Mouse (Mus musculus): ENCODE measurements around the gene Tnk2.
"Not testable (repeated sequence)": the region's sequence is repeated elsewhere in the genome, so short reads cannot be mapped to it uniquely, and the experiment has no call there.

Gene Tnk2

DNA sequence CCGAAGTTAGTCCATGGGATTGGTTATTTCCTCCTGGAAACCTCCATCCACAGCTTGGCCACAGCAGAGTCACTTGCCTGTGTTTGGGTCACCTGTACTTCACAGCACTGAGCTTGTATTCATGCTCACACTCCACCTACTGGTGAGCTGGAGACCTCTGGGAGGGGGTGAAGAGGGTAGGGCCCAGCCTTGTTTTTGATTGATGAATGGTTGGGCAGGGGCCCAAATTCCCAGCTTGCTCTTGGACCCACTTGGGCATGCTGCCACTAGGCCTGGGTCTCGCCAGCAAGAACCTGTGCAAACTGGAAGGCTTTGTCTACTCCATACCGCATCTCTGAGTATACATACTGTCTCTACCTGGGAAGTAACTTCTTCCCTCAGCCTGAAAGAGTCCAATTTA, 8.4 kb upstream of the Tnk2 start:
- ATAC-seq (ENCODE audit: low TSS enrichment): no peak

DNA sequence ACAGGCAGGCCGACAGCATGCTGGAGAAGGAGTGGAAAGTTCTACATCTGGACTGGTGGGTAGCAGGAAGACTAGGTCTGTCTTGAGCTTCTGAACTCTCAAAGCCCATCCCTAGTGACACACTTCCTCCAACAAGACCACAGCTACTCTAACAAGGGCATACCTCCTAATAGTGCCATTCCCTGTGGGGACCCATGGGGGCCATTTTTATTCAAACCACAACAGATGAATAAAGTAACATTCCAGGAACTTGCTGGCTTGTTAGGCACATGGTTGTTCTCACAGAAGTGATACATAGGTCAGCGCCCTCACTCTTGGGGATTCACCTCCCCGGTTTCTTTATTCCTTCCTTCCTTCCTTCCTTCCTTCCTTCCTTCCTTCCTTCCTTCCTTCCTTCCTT, 7.3 kb upstream of the Tnk2 start:
- no peak for ATAC-seq (ENCODE audit: low TSS enrichment)

DNA sequence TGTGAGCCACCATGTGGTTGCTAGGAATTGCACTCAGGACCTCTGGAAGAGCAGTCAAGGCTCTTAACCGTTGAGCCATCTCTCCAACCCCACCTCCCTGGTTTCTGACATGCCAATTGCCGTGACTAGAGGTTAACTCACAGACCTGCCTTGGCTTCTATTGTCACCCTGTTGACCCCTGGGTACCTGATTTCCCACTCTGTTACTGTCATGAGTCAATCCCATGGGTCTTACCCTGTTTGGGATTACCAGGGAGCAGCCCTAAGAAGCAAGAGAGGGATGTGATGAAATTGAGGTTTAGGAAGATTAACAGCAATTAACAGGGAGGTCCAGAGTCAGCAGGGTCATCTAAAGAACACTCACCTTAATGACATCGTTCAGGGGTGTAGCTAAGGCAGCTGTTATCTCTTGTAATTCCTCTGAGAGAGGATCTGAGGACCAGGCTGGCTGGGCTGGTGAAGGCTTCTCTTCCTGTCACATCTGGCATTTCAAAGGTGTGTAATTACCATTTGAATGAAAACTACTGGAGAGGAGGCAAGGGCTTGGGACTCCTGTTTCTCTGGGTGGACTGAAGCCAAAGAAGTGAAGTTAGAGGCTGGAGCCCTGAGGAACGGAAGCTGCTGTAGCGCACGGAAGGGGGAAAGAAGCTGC, 6.7 kb upstream of the Tnk2 start:
- ATAC-seq (ENCODE audit: low TSS enrichment): no peak

DNA sequence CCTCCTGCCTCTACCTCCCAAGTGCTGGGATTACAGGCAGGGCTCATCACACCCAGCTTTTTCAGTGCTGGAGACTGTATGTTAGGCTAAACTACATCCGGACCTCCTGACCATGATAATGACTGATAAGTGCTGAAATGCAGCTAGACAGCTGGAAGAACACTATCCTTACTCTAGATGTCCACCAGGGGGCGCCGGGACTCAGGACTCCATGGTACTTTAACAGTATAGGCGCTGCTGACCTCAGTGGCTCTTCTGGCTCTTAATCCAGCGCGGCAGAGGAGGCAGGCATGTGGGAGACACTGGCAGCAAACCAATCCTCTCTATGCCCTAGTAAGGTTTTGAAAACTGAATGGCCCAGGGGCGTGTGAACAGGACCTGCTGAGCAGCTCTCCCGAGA, 5.2 kb upstream of the Tnk2 start:
- ATAC-seq (ENCODE audit: low TSS enrichment): peak; percentile 77; the same call in 1 of the 2 replicates

DNA sequence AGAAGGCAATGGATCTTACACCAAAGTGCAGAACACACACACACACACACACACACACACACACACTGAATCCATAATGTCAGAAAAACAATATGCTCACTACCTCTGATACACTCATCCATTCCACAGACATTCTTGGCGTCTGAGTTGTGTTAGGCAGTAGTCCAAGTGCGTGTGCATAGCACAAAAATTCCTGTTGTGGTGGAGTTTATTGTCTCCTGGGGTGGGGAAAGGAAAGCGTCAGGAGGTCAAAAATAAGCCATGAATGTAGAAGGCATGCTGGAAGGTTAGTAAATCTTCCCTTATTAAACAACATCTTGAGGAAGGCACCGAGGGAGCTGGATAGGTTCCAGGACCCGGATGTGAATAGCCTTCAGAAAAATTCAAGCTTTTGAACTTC, 3.6 kb upstream of the Tnk2 start:
- no peak for ATAC-seq (ENCODE audit: low TSS enrichment)

DNA sequence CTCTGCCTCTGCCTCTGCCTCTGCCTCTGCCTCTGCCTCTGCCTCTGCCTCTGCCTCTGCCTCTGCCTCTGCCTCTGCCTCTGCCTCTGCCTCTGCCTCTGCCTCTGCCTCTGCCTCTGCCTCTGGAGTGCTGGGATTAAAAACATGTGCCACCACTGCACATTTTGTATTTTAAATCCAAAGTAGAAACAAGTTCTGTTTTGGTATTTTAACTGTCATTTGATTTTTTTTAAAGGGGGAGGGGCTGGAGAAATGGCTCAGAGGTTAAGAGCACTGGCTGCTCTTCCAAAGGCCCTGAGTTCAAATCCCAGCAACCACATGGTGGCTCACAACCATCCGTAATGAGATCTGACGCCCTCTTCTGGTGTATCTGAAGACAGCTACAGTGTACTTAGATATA, 3.0 kb upstream of the Tnk2 start:
- not testable (repeated sequence) for ATAC-seq (ENCODE audit: low TSS enrichment)

DNA sequence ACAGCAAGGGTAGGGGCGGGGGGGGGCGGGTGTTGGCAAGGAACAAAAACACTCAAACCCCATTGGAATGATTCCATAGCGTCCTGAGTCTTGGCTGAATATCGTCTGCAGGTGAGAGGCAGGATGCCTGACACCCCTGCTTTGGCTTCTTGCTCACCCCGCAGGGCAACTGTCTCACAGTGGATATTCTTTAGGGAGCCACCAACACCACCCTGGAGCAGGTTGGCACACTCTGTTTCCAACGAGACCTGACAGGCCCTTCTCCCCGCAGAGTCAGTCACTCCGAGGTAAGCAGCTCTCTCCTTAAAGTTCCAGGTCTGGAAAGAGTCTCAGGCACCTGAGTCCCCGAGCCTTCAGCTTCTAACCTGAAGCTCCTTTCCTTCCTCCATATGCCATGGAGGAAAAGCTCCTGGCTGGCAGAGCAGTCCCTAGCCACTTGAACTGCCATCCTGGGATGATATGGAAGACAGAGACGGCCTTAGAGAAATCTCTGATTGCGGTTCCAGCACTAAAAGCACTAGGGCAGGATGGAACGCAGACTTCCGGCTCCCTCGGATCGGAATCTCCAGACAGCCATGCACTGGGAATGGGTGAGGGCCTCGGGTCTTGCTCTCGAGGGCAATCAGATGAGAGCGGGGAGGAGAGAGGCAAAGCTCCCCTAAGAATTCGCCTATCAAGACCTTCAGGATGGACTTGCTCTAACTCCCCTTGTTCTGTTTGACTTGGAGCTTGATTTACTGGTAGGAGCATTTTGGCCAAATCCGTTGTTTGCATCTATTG, 2.0 kb upstream of the Tnk2 start:
- ATAC-seq (ENCODE audit: low TSS enrichment): no peak

DNA sequence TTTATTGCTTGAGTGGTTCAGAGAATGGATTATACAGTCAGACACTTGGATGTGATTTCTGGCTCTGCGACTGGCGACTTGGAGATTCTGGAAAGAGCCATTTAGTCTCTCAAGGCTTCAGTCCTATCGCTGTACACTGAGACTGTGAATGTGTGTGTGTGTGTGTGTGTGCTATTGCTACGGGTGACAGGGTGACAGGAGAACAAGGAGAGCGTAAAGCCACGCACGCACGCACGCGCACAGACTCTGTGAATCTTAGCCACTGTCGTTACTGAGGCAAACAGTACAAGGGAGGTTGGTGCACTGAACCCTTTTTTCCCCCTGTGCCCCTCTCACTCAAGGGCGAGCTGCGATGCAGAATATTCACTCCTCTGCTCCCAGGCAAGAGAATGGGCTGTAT, 1.4 kb upstream of the Tnk2 start:
- ATAC-seq (ENCODE audit: low TSS enrichment): no peak

DNA sequence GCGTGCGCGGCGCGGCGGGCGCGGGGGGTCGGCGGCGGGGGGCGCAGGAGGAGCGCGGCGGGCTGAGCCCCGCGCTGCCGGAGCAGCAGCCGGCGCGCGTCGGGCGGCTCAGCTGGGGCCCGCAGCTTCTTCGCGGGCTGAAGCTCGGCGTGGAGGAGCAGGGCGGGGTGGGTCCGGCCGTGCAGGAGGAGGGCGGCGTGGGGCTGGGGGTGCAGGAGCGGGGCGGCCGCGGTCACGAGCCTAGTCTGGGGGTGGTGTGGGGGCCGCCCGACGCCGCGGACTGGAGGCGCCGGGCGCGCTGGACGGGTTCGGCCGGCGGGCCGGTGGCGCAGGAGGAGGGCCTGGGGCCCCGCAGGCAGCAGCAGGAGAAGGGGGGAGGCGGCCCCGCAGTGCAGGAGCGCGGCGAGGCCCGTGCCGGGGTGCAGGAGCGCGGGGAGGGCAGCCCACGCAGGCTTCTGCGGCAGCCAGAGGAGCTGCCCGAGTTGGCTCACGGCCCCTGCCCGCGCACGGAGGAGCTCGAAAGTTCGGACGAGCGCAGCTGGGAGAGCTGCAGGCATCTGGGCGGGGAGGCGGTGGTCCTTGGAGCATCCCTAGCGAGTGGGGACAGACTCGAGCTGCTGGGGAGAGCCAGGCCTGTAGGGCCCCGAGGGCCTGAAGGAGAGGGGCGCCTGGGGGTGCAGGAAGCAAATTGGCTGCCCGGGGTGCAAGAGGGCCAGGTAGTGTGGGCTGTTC, 561 bp downstream of the Tnk2 start:
- peak; percentile 56 for ATAC-seq (ENCODE audit: low TSS enrichment)

DNA sequence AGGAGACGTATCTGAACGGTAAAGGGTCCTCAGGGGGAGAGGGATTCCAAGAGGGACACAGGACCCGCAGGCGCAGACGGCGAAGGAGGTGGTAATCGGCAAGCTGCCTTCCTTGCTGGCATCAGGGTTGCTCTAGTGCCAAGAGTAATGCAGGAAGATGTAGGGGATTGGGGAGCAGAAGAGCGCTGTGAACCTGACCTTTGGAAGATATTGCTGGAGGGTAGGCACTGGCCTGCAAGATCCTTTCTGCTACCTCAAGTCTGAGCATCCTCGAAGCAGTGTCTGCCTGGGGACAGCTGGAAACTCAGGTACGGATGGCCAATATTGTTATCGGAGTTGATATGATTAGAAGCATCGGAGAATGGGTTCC, 1.1 kb downstream of the Tnk2 start:
- peak; percentile 7; the same call in 1 of the 2 replicates for ATAC-seq (ENCODE audit: low TSS enrichment)

DNA sequence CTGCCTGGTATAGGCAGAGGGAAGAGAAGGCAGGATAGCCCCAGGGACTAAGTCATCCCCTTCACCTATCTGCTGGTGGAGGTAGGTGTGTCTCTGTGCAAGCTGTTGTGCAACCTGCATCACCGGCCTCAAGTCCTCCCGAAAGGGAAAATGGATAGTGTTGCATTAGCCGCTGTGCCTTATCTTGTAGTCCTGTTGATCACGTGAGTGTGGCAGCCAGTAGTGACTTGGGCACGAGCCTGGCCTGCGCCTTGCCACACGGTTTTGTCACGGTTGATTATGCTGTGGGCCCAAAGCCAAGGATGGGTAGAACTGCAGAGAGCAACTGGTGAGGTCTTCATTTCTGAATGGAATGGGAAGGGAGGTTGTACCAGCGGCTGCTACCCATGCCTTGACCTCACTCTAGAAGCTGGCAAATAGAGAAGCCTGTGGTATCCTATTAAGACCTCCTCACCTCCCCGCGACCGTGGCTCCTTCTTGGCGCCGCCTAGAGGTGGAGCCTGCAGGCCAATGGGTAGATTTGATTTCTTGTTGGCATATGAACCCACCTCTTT, 1.8 kb downstream of the Tnk2 start:
- peak; percentile 17; the same call in 1 of the 2 replicates for ATAC-seq (ENCODE audit: low TSS enrichment)

DNA sequence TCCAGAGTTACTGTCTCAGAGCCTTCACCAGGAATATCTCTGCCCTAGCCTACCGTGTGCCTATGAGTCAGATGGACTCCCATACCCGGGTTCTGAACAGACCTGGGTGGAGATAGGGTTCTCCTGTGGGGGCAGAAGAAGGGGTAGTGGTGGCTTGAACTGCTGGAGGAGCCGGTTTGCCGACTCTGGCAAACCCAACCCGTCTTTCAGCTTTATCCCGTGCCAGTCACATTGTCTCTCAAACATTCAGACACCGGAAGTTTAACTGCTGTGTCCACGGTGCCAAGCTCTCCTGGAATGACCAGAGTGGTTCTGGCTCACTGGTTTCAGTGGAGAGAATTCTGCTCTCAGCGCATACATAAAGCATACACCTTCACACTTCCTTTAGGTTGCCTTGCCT, 2.3 kb downstream of the Tnk2 start:
- 0 out of 2 replicates have a peak, but pooled peaks have one; percentile 2 for ATAC-seq (ENCODE audit: low TSS enrichment)

DNA sequence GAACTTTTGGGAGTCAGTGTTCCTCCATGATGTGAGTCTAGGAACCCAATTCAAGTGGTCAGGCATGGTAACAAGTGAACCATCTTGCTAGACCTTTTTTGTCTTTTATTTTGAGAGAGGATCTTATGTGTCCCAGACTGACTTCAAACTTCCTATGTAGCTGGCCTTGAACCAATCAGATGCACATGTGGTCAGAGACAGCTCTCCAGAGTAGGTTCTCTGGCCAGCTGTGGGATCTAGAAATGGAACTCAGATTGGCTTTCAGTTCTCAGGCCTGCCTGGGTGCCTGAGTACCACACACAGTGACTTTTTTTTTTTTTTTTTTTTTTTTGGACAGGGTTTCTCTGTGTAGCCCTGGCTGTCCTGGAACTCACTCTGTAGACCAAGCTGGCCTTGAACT, 4.0 kb downstream of the Tnk2 start:
- ATAC-seq (ENCODE audit: low TSS enrichment): no peak

DNA sequence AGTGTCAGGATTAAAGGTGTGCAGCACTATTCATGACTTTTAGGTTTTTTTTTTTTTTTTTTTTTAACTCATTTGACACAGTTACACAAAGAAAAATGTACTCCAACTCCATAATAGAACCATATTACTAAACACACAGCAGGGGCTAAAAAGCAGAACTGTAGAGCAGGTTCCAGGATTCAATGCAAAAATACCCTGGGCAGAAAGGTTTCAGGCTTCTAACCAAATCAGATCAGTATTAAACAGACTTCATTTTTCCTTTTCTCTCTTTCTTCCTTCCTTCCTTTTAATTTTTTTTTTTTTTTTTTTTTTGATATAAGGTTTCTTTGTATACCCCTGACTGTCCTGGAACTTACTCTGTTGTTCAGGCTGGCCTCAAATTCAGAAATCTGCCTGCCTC, 6.8 kb downstream of the Tnk2 start:
- ATAC-seq (ENCODE audit: low TSS enrichment): no peak

DNA sequence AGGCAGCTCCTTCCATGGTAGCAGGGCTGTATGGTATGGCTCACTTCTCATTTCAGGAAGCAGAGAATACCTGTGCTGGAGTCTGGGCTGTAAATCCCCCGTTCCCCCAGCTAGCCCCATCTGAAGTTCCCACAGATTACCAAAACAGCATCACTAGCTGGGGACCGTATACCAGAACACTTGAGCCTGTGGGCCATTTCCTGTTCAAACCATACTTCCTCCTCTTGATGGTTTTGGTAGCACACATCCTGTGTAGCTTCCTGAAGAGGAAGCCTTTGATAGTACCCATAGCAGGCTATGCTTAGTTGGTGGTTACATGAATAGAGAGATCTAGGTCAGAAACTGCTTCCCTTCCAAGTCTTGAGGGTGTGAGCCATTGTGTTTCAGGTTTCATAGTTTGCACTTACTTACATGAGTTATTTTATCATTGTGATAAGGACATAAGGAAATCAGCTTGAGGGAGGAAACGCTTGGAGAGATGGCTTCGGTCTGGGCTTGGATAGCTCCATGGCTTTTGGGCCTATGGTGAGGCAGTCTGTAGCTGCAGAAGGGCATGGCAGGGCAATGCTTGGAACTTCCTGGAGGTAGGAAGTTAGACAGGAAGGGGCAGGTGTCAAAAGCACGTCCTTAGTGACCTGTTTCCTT, 7.4 kb downstream of the Tnk2 start:
- ATAC-seq (ENCODE audit: low TSS enrichment): no peak

DNA sequence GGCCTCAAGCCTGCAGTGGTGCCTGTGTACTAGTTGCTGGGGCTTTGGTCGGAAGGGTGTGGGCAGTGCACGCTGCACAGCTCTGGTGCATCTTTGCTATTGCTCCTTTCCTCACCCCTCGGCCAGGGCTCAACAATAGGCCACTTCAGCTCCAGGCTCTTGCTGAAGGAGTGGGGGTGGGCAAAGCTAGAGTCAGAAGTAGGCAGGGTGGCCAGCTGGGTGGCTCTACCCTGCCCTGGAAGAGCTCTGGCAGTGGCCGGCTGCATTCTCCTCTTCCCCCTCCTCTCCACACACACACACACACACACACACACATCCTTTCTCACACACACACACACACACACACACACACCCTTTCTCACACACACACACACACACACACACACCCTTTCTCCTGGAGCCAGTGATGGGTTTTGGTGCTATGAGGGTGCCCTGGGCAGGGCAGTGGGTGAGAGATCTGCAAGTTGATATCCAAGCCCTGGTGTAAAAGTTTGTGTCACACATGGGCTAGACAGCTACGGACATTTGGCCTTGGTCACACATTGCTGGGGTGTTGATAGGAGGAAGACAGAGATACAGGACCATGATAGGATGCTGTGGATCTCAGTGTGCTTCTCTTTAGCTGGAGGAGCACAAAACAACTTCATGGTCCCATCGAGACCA, 10.5 kb downstream of the Tnk2 start:
- ATAC-seq (ENCODE audit: low TSS enrichment): no peak

DNA sequence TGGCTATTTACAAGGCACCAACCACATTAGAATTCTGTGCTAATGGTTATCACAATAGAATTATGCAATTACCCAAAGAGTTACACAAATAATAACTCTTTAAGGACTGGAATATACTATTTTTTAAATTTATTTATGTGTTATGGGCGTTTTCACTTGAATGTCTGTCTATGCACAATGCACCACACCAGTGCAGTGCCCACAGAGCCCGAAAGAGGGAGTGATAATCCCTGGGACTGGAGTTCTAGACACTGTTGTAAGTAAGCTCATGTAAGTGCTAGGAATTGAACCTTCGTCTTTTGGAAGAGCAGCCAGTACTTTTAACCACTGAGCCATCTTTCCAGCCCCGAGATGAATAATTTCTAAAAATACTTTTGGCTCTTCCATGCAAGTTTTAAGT, 11.9 kb downstream of the Tnk2 start:
- ATAC-seq (ENCODE audit: low TSS enrichment): no peak

DNA sequence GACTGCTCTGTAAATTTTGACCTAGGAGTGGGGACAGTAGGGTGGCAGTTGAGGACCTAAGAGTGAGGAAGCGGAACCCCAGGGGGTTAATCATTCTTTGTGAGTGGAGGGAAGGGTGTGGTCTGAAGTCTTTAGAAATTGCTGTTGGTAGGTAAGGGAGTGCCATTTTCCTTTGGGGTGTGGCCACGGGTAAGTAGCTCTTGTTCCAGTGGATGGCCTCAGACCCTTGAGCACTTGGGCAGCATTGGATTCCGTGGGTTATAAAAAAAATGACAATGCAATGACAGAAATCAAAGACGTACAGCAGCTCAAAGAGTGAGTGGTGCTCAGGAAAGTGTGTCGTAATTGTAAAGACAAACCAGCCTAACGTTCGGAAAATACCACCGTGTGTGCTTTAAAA, 12.6 kb downstream of the Tnk2 start:
- no peak for ATAC-seq (ENCODE audit: low TSS enrichment)

DNA sequence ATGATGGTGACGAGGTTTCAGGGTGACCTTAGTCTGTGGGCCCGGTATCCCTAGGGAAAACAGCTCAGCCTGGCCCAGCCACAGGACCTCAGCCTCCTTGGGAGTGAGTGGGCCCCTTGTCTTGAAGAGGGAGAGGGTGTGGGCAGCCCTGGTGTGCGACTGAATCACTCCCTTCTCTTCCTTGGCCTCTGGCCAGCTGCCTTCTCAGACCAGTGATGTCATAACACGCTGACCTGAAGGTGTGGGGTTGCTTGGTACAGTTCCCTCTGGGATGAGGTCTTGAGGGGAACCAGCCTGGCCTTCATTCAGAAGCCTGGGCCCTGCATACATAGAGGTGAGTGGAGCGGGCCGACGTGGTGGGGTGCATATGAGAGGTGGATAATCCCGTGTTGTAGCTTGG, 13.1 kb downstream of the Tnk2 start:
- no peak for ATAC-seq (ENCODE audit: low TSS enrichment)

DNA sequence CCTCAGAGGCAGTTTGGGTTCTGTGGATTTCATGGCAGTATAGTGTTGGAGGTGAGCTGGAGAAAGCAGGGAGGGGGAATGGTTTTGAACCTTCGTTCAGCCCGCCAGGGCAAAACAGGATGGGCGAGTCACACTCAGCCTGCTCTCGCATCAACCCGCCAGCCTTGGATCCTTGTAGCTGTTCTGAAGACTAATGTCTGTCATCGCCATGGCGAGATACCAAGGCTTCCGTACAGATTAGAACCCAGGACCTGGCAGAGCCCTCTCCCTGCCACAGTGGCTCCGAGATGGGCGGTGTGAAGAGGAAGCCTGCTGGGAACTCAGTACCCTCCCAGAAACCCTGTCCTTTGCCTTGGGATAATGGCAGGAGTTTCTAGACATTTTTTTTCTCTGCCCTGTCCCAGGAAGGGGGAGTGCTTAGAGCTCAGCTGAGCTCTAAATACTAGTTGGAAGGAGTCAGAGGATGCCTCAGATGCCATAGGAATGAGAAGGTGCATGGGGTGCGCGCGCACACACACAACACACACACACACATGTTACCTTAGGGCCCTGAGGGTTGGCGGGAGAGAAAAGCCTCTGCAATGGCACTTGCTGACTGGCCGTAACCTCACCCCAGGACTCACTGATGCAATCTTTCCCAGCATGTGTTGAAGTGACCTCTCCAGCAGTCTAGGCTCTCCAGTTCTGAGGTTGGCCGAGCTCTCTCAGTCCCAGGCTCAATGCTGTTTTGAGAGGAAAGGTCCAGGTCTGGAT, 14.0 kb downstream of the Tnk2 start:
- ATAC-seq (ENCODE audit: low TSS enrichment): no peak

DNA sequence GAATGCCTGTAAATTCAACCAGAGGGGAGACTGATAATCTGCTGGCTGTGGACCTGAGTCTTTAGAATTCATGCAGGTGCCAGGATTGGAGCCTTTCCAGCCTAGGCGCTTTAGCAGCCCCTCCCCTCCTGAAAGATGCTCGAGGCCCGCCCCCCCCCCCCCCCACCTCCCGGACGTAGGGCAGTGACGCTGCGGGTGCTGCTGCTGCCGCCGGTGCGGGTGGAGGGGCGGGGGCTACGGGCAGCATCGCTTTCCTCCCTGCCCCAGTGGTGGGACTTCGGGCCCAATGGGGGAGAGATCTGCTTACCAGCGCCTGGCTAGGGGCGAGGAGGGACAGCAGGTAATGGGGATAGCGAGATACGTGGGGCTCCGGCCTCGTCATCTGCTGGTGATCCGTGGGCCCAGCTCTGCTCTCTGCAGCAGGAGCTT, 15.1 kb downstream of the Tnk2 start:
- peak; percentile 28 for ATAC-seq (ENCODE audit: low TSS enrichment)
